Mouse (Mus musculus): ENCODE measurements at regions not wholly inside any gene's neighbourhood (a gene's known extent, or its start where the extent isn't known, plus 50 kb on each side); places are given as distances from the start of the nearest gene placed in this dataset.

DNA sequence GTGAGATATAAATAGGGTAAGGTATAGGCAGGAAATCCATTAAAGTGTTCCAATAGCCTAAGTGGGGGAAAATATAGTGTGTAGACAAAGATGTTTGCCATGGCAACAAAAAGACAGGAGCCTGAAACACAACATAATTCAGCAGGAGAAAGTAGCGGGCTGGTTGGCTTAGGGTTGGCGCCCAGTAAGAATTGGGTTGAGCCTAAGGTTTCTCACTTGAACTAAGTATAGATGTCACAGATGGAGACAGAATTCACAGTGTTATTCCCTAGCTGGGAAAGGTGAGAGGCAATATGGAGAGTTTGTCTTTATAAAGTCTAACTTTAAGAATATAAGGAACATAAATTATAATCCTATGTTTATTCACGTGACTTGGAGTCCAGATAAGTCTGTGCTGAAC, 64.8 kb upstream of the Ogfrl1 start:
- in situ Hi-C loops (cut with MboI, MseI) = no loop called here

DNA sequence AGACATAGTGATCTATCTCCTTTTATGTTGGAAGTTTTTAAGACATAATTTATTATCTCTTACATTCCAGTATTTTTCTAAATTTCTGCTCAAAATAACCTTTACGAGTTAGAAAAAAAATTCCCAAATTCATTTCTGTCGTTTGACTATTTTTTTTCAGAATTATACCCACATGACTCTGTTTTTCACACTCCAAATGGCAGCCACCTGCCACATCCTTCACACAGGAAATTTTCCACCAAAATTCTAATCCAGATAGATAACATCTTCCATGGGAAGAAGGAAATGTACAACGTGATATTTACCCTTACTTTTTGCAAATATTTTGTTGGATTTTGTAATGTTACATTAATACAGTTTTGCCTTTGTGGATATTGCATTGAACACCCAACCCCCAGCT, 66.5 kb upstream of the Ogfrl1 start:
- in situ Hi-C loops (cut with MboI, MseI) = no loop called here

- in situ Hi-C loops (cut with MboI, MseI) = no loop called here
These were observed 68.8 kb upstream of the Ogfrl1 start for GRCm38 (mm10) chr1:23466340-23466739.

- in situ Hi-C loops (cut with MboI, MseI) = no loop called here
These were observed 69.8 kb upstream of the Ogfrl1 start for GRCm38 (mm10) chr1:23467405-23467804.

DNA sequence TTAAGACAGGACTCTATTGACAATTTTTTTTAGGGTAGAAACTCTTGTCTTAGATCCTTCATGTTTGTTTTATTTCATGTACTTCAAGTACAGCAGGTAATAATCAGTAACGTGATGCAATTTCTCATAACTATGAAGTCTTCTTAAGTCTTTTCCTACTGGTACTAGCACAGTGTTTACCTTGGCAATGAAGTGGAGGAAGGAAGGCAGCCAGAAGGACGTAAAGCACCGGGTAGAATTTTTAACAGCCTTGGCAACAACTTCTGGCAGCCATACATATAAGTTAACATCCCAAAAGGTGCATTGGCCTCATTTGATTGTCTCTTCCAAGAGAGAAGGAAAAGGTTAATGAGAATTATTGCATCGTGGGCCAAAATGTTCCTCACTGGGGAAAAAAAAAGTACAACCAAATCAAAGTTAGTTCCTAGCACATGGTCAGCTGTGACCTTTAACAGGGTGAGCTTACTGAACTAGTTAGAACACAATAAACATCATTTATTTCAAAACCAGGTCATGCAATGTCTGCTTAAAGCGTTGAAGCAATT, 83.3 kb upstream of the Ogfrl1 start:
- in situ Hi-C loops (cut with MboI, MseI) = no loop called here

- in situ Hi-C loops (cut with MboI, MseI) = no loop called here
These were observed 87.0 kb upstream of the Ogfrl1 start for GRCm38 (mm10) chr1:23484566-23484965.

- in situ Hi-C loops (cut with MboI, MseI) = no loop called here
These were observed 87.7 kb upstream of the Ogfrl1 start for GRCm38 (mm10) chr1:23485150-23485775.

- in situ Hi-C loops (cut with MboI, MseI) = no loop called here
These were observed 89.5 kb upstream of the Ogfrl1 start for GRCm38 (mm10) chr1:23487031-23487430.

- in situ Hi-C loops (cut with MboI, MseI) = no loop called here
These were observed 93.1 kb upstream of the Ogfrl1 start for GRCm38 (mm10) chr1:23490640-23491039.

DNA sequence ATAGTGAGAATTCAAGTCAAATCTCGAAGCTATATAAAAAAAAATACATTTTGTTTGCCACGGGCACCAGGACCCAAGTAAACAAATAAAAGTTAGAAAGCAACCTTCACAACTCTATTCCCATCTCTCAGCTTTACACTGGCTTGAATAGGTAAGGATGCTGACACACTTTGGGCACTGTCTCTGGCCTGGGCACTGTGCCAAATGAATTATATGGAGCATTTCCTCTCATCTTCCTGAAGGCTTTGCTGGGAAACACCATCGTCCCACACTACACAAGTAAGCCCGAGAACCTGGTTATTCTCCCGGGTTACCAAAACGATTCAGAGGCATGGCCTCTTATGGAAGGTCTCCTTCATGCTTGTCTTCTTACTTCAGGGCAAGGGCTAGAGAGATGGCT, 93.5 kb upstream of the Ogfrl1 start:
- in situ Hi-C loops (cut with MboI, MseI) = no loop called here

- in situ Hi-C loops (cut with MboI, MseI) = no loop called here
These were observed 95.4 kb upstream of the Ogfrl1 start for GRCm38 (mm10) chr1:23492981-23493380.

GRCm38 (mm10) chr1:23495412-23495811, 97.8 kb upstream of the Ogfrl1 start:
- in situ Hi-C loops (cut with MboI, MseI) = no loop called here

DNA sequence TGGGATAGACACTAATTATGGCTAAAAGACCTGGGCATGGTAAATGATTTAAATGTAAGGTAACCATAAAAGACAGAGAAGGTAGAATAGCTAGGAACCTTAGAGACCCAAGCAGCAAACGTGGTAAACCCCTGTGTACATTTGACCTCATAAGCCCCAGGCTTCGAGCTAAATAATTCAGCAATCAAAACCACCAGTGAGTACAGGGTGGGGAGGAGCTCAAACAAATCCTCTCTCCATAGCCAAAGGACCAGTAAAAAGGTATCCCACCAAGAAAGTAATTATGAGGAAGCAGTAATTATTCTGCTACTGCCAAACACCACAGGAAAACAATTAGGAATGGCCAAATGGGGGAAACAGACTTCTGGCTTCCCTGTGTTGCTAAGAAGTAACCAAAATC, 122.5 kb upstream of the Ogfrl1 start:
- in situ Hi-C loops (cut with MboI, MseI) = no loop called here

- in situ Hi-C loops (cut with MboI, MseI) = no loop called here
These were observed 135.1 kb upstream of the Ogfrl1 start for GRCm38 (mm10) chr1:23532659-23533058.

DNA sequence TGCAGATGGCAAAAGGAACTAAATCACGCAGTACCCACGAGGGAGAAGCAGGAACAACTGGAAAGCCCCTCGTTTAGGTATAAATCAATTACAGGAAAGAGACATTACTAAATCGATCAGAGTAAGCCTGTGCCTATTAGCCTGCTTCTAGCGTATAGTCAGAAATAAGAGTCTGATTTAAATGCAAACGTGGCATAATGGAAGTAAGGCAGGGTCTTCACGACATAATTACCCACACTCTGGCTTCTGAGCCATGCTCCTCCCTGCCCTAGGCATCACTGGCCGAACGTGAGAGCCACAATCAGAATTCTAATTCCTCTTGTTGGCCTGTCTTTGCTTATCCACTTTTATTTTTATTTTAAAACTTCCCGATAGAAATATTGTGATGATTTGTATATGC, 139.0 kb upstream of the Ogfrl1 start:
- in situ Hi-C loops (cut with MboI, MseI) = no loop called here

- in situ Hi-C loops (cut with MboI, MseI) = no loop called here
These were observed 140.8 kb upstream of the Ogfrl1 start for GRCm38 (mm10) chr1:23538419-23538818.

- in situ Hi-C loops (cut with MboI, MseI) = no loop called here
These were observed 143.0 kb upstream of the Ogfrl1 start for GRCm38 (mm10) chr1:23540594-23540993.

DNA sequence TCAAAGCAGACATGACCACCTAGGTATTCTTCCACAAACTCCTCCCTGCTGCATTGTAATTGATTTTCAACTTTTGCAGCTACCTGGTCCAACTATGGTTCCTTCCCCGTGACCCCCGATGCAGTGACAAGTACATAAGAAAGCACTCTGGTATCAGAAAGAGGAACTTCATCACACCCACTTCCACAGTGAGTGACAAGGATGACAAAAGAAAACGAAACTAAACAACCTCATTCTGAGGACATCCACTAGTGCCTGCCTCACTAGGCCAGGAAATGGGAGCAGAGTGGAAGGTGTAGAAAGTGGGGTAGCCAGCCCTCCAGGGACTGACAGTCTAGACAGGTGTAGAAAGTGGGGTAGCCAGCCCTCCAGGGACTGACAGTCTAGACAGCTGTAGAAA, 158.2 kb upstream of the Ogfrl1 start:
- in situ Hi-C loops (cut with MboI, MseI) = no loop called here

DNA sequence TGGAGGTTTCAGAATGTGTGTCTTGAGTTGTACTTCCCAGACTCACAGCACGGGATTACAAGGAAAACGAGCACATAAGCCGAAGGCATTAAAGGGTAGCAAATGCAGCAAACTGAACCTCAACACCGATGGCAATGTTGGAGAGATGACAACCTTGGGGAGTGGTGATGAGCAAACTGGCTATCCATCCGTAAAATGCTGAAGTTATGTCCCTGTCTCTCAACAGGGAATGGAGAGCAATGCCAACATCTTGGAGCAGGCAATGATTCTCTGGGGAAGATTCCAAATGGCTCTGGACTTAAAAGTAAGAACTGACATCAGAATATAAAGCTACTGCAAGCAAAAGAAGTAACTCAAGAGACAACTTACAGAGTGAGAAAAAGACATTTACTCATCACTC, 170.5 kb upstream of the Ogfrl1 start:
- in situ Hi-C loops (cut with MboI, MseI) = no loop called here

DNA sequence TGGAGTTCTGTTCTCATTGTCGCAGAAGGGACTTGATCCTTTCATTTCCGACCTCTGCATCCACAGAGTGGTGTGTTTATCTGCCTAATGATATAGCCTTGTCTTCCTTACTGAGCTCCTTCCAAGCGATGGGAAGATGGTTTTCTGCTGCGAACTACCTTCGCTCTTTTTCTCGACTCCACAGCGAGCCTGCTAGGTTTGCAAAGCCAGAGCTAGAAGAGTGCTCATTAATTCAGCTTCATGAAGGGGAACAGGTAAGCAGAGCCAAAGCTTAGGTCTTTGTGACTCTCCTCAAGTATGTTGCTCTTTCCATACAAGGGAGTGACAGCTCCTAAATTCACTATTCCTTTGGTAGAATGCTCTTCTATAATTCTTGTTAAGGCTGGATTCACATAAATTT, 176.9 kb upstream of the Ogfrl1 start:
- in situ Hi-C loops (cut with MboI, MseI) = no loop called here

- in situ Hi-C loops (cut with MboI, MseI) = no loop called here
These were observed 177.4 kb upstream of the Ogfrl1 start for GRCm38 (mm10) chr1:23575005-23575404.

DNA sequence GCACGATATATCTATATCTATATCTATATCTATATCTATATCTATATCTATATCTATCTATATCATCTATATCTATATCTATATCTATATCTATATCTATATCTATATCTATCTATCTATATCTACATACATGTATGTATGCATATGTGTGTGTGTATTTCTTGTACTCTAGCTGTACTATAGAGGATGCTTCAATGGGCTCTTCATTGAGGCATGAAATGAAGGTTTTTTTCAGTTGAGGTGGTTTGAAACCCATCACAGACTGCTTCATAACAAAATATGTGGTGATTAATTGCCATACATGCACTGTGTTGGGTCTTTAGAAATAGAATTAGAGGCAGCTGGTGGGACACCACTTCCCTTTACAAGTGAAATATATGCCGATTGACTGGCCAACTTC, 177.9 kb upstream of the Ogfrl1 start:
- in situ Hi-C loops (cut with MboI, MseI) = no loop called here

- in situ Hi-C loops (cut with MboI, MseI) = no loop called here
These were observed 178.6 kb upstream of the Ogfrl1 start for GRCm38 (mm10) chr1:23576150-23576549.

- in situ Hi-C loops (cut with MboI, MseI) = loop anchor here (10.0 kb wide), 1 partner anchor 585 kb away; no protein-coding TSS in a partner anchor
These were observed 172.1 kb upstream of the B3gat2 start for GRCm38 (mm10) chr1:23589414-23589942.

Data from T-helper 1 cell (primary cell).